Mouse (Mus musculus) gastrocnemius, adult 18-20 months (tissue): ENCODE data around the gene Sarm1. TPM values are rescaled to one million over a fixed set of nuclear protein-coding genes. Genes with fewer than 3 reads are reported as not detected.

Experiments used
- total RNA-seq, 2 experiments: library from RNA; stranded (reverse); gene quantifications; 2 replicates each; pipeline ENCODE4 v1.2.3; 2021

The Sarm1 gene
- total RNA-seq, 2 experiments from 2014 or later = 0.43 to 0.82 TPM

Other genes starting within 250 kb of the Sarm1 start
- gene 2610507B11Rik, start 236.0 kb downstream of the Sarm1 start, total RNA-seq = 100 to 1,000 TPM; 200 to 204 TPM
- under 1 TPM; 0.38 to 0.46 TPM for gene BC030499, start 206.9 kb downstream of the Sarm1 start, total RNA-seq
- 1 to 10 TPM; 2.3 to 2.5 TPM for gene Spag5, start 196.2 kb downstream of the Sarm1 start, total RNA-seq
- gene Aldoc, start 174.8 kb downstream of the Sarm1 start, total RNA-seq = 1 to 10 TPM; 2.1 to 2.6 TPM
- 10 to 100 TPM; 18.2 to 19.2 TPM for gene Pigs, start 169.3 kb downstream of the Sarm1 start, total RNA-seq
- gene Unc119, start 154.3 kb downstream of the Sarm1 start, total RNA-seq = 1 to 10 TPM; 8.3 TPM
- gene Foxn1, start 111.2 kb downstream of the Sarm1 start, total RNA-seq = not detected
- gene Slc13a2, start 75.5 kb downstream of the Sarm1 start, total RNA-seq = not detected
- gene Slc46a1, start 32.1 kb downstream of the Sarm1 start, total RNA-seq = under 1 TPM; 0.47 to 0.91 TPM
- gene Vtn, start 1.3 kb upstream of the Sarm1 start, total RNA-seq = 10 to 100 TPM in 1 of 2 experiments, 1 to 10 TPM in 1; 9.5 to 15.0 TPM
- gene Sebox, start 5.7 kb upstream of the Sarm1 start, total RNA-seq = not detected
- 10 to 100 TPM; 13.3 to 15.1 TPM for gene Tmem199, start 14.4 kb upstream of the Sarm1 start, total RNA-seq
- gene Poldip2, start 14.4 kb upstream of the Sarm1 start, total RNA-seq = 100 to 1,000 TPM in 1 of 2 experiments, 10 to 100 TPM in 1; 99.0 to 100 TPM
- gene Tnfaip1, start 38.6 kb upstream of the Sarm1 start, total RNA-seq = 10 to 100 TPM; 44.0 to 48.1 TPM
- gene Ift20, start 38.6 kb upstream of the Sarm1 start, total RNA-seq = 10 to 100 TPM; 17.5 to 17.6 TPM
- gene Tmem97, start 53.0 kb upstream of the Sarm1 start, total RNA-seq = 1 to 10 TPM; 1.0 to 1.5 TPM
- gene Nlk, start 199.6 kb upstream of the Sarm1 start, total RNA-seq = 1 to 10 TPM; 7.3 to 9.6 TPM